Mouse (Mus musculus) liver, adult 2 months (tissue): ENCODE measurements around the gene Cdh15. TPM values are rescaled to one million over a fixed set of nuclear protein-coding genes. Genes with fewer than 3 reads are reported as not detected.
A peak's percentile ranks its signal among the peaks of the same experiment; 100 is the strongest.

Source experiments
- DNase-seq: peaks from one replicate; pipeline ENCODE4 v3.0.0-alpha.2; 2011; ENCODE audit warnings: low read depth, low spot score; ENCODE audit errors: extremely low read depth
- H3K27ac ChIP-seq: fragments of 200-500 bp; replicated peaks from 2 replicates; pipeline ENCODE4 v1.5.1; 2012; ENCODE audit warnings: low read depth, mild to moderate bottlenecking, control low read depth, inconsistent platforms, low read length; ENCODE audit not compliant: insufficient read depth
- H3K27me3 ChIP-seq: fragments of 200-500 bp; 2 replicates; pipeline ENCODE4 v1.6.1; 2012; ENCODE audit warnings: mild to moderate bottlenecking, moderate library complexity, low read length, inconsistent platforms; ENCODE audit not compliant: control insufficient read depth, insufficient read depth
- H3K36me3 ChIP-seq: fragments of 200-500 bp; 2 replicates; pipeline ENCODE4 v1.6.1; 2012; ENCODE audit warnings: low read length, inconsistent platforms; ENCODE audit not compliant: control insufficient read depth, insufficient read depth
- H3K4me1 ChIP-seq: fragments of 200-500 bp; 2 replicates; pipeline ENCODE4 v1.6.1; 2011; ENCODE audit warnings: low read length; ENCODE audit not compliant: control insufficient read depth, insufficient read depth
- H3K4me3 ChIP-seq: fragments of 200-500 bp; 2 replicates; pipeline ENCODE4 v1.5.1; 2011; ENCODE audit warnings: low read depth, mild to moderate bottlenecking, control low read depth, low read length, moderate library complexity; ENCODE audit not compliant: insufficient read depth
- H3K79me2 ChIP-seq: fragments of 200-500 bp; 2 replicates; pipeline ENCODE4 v1.6.1; 2012; ENCODE audit warnings: inconsistent platforms, mild to moderate bottlenecking, low read length, moderate library complexity; ENCODE audit not compliant: control insufficient read depth, insufficient read depth
- H3K9ac ChIP-seq: fragments of 200-500 bp; 2 replicates; pipeline ENCODE4 v1.6.1; 2012; ENCODE audit warnings: low read depth, mild to moderate bottlenecking, control low read depth, inconsistent platforms, low read length
- CTCF ChIP-seq: fragments of 200-500 bp; IDR thresholded peaks from 2 replicates; pipeline ENCODE4 v1.5.1; 2011; ENCODE audit warnings: low read depth, low read length, control low read depth
- POLR2A ChIP-seq: fragments of 200-500 bp; IDR thresholded peaks from 2 replicates; pipeline ENCODE4 v1.6.1; 2011; ENCODE audit warnings: low read length, control low read depth; ENCODE audit not compliant: insufficient read depth; ENCODE audit errors: extremely low read depth
- WGBS: fragments of 180-500 bp; shearing (Covaris S2); methylation state at CpG from one replicate; pipeline ENCODE4 v1.1.7; 2018; 5-methylcytosine and 5-hydroxymethylcytosine counted together
- polyA plus RNA-seq: library from polyadenylated mRNA; depleted of rRNA; stranded (reverse); fragments of >200 nt; gene quantifications from 2 replicates; pipeline ENCODE4 v1.2.3, GENCODE M21; 2012
- total RNA-seq: library from RNA; depleted of rRNA; stranded (reverse); fragments of >200 nt; gene quantifications from 2 replicates; pipeline ENCODE4 v1.2.3, GENCODE M21; 2014

Gene Cdh15
- total and polyA plus RNA-seq, 2 experiments = 0.11 TPM; not detected in 1

GRCm38 (mm10) chr8:122902581-122902980 is 54.8 kb downstream of the Cdh15 start:
- H3K4me1 ChIP-seq = peaks cover 45% of the 10 kb centered on the region
- no peaks in the 10 kb centered on the region for H3K27me3 ChIP-seq
- peaks cover 21% of the 10 kb centered on the region for H3K79me2 ChIP-seq
- no peak overlapping the region for H3K4me3 ChIP-seq
- peaks cover under 1% of the 10 kb centered on the region; the same call in 1 of the 2 replicates for H3K36me3 ChIP-seq
- TF ChIP-seq CTCF (no peak), POLR2A (no peak)
- H3K9ac ChIP-seq = peak overlapping the region; percentile 49; the same call in 1 of the 2 replicates
- H3K27ac ChIP-seq = peak overlapping the region; percentile 95
- 20% methylated on average over 3 of the region's 3 CpGs for WGBS
- peak; percentile 88 for DNase-seq

GRCm38 (mm10) chr8:122903002-122903401 is 55.2 kb downstream of the Cdh15 start:
- WGBS = 52% methylated on average over 5 of the region's 5 CpGs
- no peak for DNase-seq
- H3K4me1 ChIP-seq = peaks cover 45% of the 10 kb centered on the region
- peaks cover 23% of the 10 kb centered on the region for H3K79me2 ChIP-seq
- H3K27ac ChIP-seq = peak overlapping the region; percentile 95
- no peaks in the 10 kb centered on the region; the same call in 1 of the 2 replicates for H3K36me3 ChIP-seq
- no peaks in the 10 kb centered on the region for H3K27me3 ChIP-seq
- peak overlapping the region; percentile 42; the same call in 1 of the 2 replicates for H3K9ac ChIP-seq
- TF ChIP-seq CTCF (no peak), POLR2A (no peak)
- no peak overlapping the region for H3K4me3 ChIP-seq

GRCm38 (mm10) chr8:122904496-122904895 is 56.7 kb downstream of the Cdh15 start:
- Histone ChIP-seq H3K9ac (no peak overlapping the region), H3K27me3 (no peaks in the 10 kb centered on the region), H3K36me3 (no peaks in the 10 kb centered on the region; the same call in 1 of the 2 replicates), H3K79me2 (peaks cover 24% of the 10 kb centered on the region), H3K4me1 (peaks cover 36% of the 10 kb centered on the region), H3K27ac (peak overlapping the region; percentile 13; the same call in 1 of the 2 replicates), H3K4me3 (no peak overlapping the region)
- WGBS = 91% methylated on average over 11 of the region's 11 CpGs
- TF ChIP-seq POLR2A = no peak
- TF ChIP-seq CTCF = no peak
- DNase-seq = no peak

DNA sequence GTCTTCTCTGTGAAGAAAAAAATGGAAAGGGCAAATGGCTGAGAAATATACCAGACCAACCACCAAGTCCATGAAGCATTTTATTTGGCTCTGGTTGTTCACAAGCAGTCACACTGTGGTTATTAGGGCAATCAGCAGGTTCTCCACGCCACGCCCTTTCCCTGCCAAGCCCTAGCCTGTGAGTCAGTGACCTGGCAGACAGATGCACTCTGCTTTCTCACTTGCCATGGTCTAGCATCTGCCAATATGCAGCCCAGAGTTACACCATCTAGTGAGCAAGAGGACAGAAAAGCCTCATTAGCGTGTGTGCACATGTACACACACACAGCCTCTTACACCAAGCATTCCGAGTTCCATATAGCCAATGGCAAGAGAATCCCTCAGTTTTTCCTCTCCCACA is 57.6 kb downstream of the Cdh15 start:
- Histone ChIP-seq H3K9ac (no peak overlapping the region), H3K36me3 (no peaks in the 10 kb centered on the region; the same call in 1 of the 2 replicates), H3K27ac (peak overlapping the region; percentile 82), H3K4me3 (no peak overlapping the region), H3K27me3 (no peaks in the 10 kb centered on the region), H3K4me1 (peaks cover 36% of the 10 kb centered on the region), H3K79me2 (peaks cover 28% of the 10 kb centered on the region)
- TF ChIP-seq POLR2A (no peak), CTCF (no peak)
- 25% methylated on average over 4 of the region's 4 CpGs for WGBS
- peak; percentile 98 for DNase-seq

GRCm38 (mm10) chr8:122906463-122907021 is 58.8 kb downstream of the Cdh15 start:
- under 1% methylated on average over 6 of the region's 6 CpGs for WGBS

GRCm38 (mm10) chr8:122912150-122912549 is 64.4 kb downstream of the Cdh15 start:
- Histone ChIP-seq H3K27me3 (no peaks in the 10 kb centered on the region), H3K79me2 (peaks cover 54% of the 10 kb centered on the region), H3K4me1 (peaks cover 4% of the 10 kb centered on the region), H3K9ac (no peak overlapping the region), H3K4me3 (no peak overlapping the region), H3K36me3 (peaks cover 13% of the 10 kb centered on the region), H3K27ac (no peak overlapping the region)
- 76% methylated on average over 3 of the region's 3 CpGs for WGBS
- peak; percentile 37 for DNase-seq
- no peak for TF ChIP-seq POLR2A
- TF ChIP-seq CTCF = no peak

More at GRCm38 (mm10) chr8:122906463-122907021, 58.8 kb downstream of the Cdh15 start:
- Histone ChIP-seq H3K4me3 (no peak overlapping the region), H3K4me1 (peaks cover 30% of the 10 kb centered on the region), H3K27me3 (no peaks in the 10 kb centered on the region), H3K27ac (peak overlapping the region; percentile 82), H3K79me2 (peaks cover 22% of the 10 kb centered on the region), H3K9ac (peak overlapping the region; percentile 46), H3K36me3 (no peaks in the 10 kb centered on the region; the same call in 1 of the 2 replicates)
- TF ChIP-seq CTCF (peak; percentile 49; the same call in 1 of the 2 replicates), POLR2A (no peak)
- DNase-seq = peak; percentile 91
